In genomic region chr17:86753931-86754805, GRCm38 (mm10) we compare ENCODE assay signal across 8 mouse cellular contexts. TPM values are rescaled to one million over a fixed set of nuclear protein-coding genes. Genes with fewer than 3 reads are reported as not detected.
DNase-seq lines count a peak whose midpoint lies in the region; TF ChIP-seq lines count a peak whose summit lies in the region.

No protein-coding gene starts in this region.

- peaks cover 85% of the 10 kb centered on the region for H3K27me3 ChIP-seq in megakaryocyte, embryonic 14.5 days (replicated peaks)
- peaks cover 4% of the 10 kb centered on the region; the same call in 1 of the 2 replicates for H3K27me3 ChIP-seq in small intestine, adult 2 months (ENCODE audit: control insufficient read depth, insufficient read depth, low read length)

- TF ChIP-seq POLR2A in embryonic fibroblast, embryonic 13.5 days (IDR thresholded peaks at IDR 0.05; ENCODE audit: low read depth, low read length), result no peak
- peak; percentile 78; the same call in 1 of the 2 replicates for TF ChIP-seq POLR2A in small intestine, adult 2 months (IDR thresholded peaks at IDR 0.05; ENCODE audit: low read depth, low read length)

- DNase-seq in layer of hippocampus, adult 2 months (ENCODE audit: low spot score in 2 of 2), result no peak
- no peak for DNase-seq in layer of hippocampus, postnatal 25 days (ENCODE audit: extremely low spot score in 1 of 2, low spot score in 1 of 2)
- DNase-seq in heart, postnatal 10 days, result peak; percentile 75
- peak; percentile 91 to 95 for DNase-seq in kidney, postnatal 25 days
- DNase-seq in left cerebral cortex, postnatal 25 days (ENCODE audit: low spot score in 2 of 2), result no peak

- WGBS in small intestine, adult 2 months, result under 1% methylated on average over 55 of the region's 55 CpGs

- no peaks in the 10 kb centered on the region for H3K9me3 ChIP-seq in megakaryocyte, embryonic 14.5 days

- H3K4me3 ChIP-seq in layer of hippocampus, adult 2 months, result peak overlapping the region; percentile 60
- peak overlapping the region; percentile 47 for H3K4me3 ChIP-seq in embryonic fibroblast, embryonic 13.5 days (ENCODE audit: insufficient read depth, low read length)
- H3K4me3 ChIP-seq in megakaryocyte, embryonic 14.5 days (replicated peaks), result peak overlapping the region; percentile 93
- peak overlapping the region; percentile 83 for H3K4me3 ChIP-seq in small intestine, adult 2 months (ENCODE audit: low read depth, low read length)

- no peaks in the 10 kb centered on the region for H3K36me3 ChIP-seq in megakaryocyte, embryonic 14.5 days (replicated peaks; ENCODE audit: low read length)
- no peaks in the 10 kb centered on the region for H3K36me3 ChIP-seq in small intestine, adult 2 months (ENCODE audit: control insufficient read depth, insufficient read depth, low read length)

- no peak for TF ChIP-seq CTCF in layer of hippocampus, adult 2 months (conservative IDR thresholded peaks at IDR 0.05)
- TF ChIP-seq CTCF in embryonic fibroblast, embryonic 13.5 days (IDR thresholded peaks at IDR 0.05; ENCODE audit: borderline replicate concordance, insufficient read depth, low read length), result no peak
- TF ChIP-seq CTCF in small intestine, adult 2 months (IDR thresholded peaks at IDR 0.05; ENCODE audit: extremely low read depth, insufficient read length, insufficient replicate concordance, low read depth, low read length), result no peak; the same call in 1 of the 2 replicates

- intact Hi-C loops in heart, postnatal 10 days (cut with DNase I), result loop anchor here (1.0 to 10.0 kb wide), 5 partner anchors 21 to 218 kb away; no protein-coding TSS in a partner anchor
- intact Hi-C loops in left cerebral cortex, postnatal 25 days (cut with DNase I), result loop anchor here (5.0 kb wide), 1 partner anchor 217 kb away; no protein-coding TSS in a partner anchor

- H3K27ac ChIP-seq in layer of hippocampus, adult 2 months, result peak overlapping the region; percentile 71
- no peak overlapping the region for H3K27ac ChIP-seq in embryonic fibroblast, embryonic 13.5 days (ENCODE audit: insufficient read depth, low read length)
- peak overlapping the region; percentile 58 for H3K27ac ChIP-seq in small intestine, adult 2 months (ENCODE audit: insufficient read depth, low read depth, low read length)

- H3K4me1 ChIP-seq in embryonic fibroblast, embryonic 13.5 days (ENCODE audit: control insufficient read depth, insufficient read depth, low read length), result peaks cover 2% of the 10 kb centered on the region
- H3K4me1 ChIP-seq in megakaryocyte, embryonic 14.5 days, result peaks cover 29% of the 10 kb centered on the region
- H3K4me1 ChIP-seq in small intestine, adult 2 months (ENCODE audit: control insufficient read depth, insufficient read depth, insufficient read length, low read length), result peaks cover 11% of the 10 kb centered on the region

RNA-seq across cellular contexts. Expression of gene Epas1, which starts 0.7 kb away (rescaled TPM):
- total RNA-seq in layer of hippocampus, adult 2 months (2021), result 10 to 100 TPM; 98.7 to 99.2 TPM
- 10 to 100 TPM; 75.1 to 99.4 TPM for total RNA-seq in layer of hippocampus, postnatal 25 days (2021)
- 3.0 and 3.3 TPM in 2 replicates for polyA plus RNA-seq in embryonic fibroblast, embryonic 13.5 days (2011; ENCODE audit: insufficient read length, low read depth, missing spikeins)
- 100 to 1,000 TPM; 222 to 225 TPM for total RNA-seq in heart, postnatal 10 days (2021)
- 0.39 and 0.96 TPM in 2 replicates for polyA plus RNA-seq in megakaryocyte, embryonic 14.5 days (2012; ENCODE audit: insufficient read depth, low replicate concordance)
- 40.7 and 52.0 TPM in 2 replicates for polyA plus RNA-seq in small intestine, adult 2 months (2012; rRNA removed)
- total RNA-seq in left cerebral cortex, postnatal 25 days (2021), result 10 to 100 TPM; 82.1 to 90.7 TPM

Comparison
In these comparisons a context has a peak if more than half of its experiments do, and no peak if none do; other contexts are left out.
1. DNase-seq: peak in heart, postnatal 10 days (2 of 2) and kidney, postnatal 25 days (2 of 2); none in layer of hippocampus, adult 2 months (0 of 2), layer of hippocampus, postnatal 25 days (0 of 2) and left cerebral cortex, postnatal 25 days (0 of 2).
2. Peak in every context shown above with its lines, with median percentiles within 50 percentile points of each other: H3K4me3 ChIP-seq.